Mouse (Mus musculus) cerebellum, postnatal 4 days (tissue): ENCODE data around the gene Zcchc14.

Experiments
- DNase-seq, 2 experiments: peaks; one replicate each; pipeline ENCODE4 v3.0.0; 2022; ENCODE audit warnings: low spot score in 2 of 2, mixed read lengths in 1 of 2

Zcchc14 gene

DNA sequence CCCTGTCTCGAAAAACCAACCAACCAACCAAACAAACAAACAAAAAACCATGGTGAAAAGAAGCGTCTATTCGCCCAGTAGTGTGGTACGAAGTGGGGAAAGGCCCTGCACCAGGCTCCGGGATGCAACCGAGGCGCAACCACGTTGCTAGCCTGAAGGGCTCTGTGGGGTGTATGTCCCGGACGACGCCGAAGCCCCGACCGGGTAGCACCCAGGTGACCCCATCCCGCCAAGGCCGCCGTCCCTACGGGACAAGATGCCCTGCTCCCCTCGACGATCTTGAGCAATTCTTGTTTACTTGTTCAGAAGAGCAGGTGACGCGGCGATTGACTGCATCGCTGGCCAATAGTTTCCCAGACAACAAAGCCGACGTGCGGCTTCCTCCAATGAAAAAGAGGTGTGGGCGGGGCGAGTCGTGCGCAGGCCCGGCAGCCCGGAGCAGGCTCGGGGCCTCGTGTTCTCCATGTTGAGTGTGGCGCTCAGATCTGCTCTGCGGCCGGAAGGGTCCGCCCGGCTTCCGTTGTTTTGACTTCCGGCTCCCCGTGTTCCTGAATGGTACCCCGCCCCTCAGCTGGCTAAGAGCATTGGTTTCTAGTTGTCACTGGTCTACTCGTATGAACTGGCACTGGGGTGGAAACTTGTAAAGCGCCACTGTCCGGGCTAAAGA, 67.4 kb downstream of the Zcchc14 start:
- peak; percentile 98 to 99 for DNase-seq

DNA sequence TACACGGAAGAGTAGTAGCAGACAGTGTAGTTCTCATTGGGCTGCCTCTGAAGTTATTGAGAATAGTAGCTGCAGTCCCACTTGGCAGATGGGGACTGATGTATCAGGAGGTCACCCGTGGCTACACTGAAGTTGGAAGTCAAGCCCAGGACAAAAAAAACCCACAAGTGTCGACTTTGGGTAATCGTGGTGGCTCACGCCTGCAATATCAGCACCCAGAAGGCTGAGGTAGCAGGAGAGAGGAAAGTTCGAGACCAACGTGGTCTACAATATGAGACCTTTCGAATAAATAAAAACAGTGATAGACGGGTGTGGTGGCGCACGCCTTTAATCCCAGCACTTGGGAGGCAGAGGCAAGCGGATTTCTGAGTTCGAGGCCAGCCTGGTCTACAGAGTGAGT, 68.0 kb downstream of the Zcchc14 start:
- no peak for DNase-seq

GRCm38 (mm10) chr8:121583653-121584052, 69.0 kb downstream of the Zcchc14 start:
- no peak for DNase-seq

DNA sequence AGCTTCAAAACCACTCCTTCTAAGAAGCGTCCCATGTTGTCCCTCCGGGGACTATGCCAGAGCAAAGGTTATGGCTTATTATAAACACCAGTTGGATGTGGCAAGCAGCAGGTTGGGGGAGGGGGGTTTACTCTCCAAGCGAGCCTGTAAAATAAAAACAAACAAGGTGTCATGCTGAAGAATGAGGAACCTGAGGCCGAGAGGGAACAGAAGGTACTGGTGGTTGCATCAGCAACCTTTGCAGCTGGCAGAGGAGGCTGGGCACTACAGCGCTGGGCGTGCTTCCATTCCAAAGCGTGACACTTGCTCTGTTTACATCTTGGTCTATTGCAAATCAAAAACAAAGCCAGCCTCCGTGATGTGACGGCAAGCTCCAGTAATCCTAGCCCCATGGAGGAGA, 72.2 kb downstream of the Zcchc14 start:
- no peak for DNase-seq

GRCm38 (mm10) chr8:121578676-121579451, 73.8 kb downstream of the Zcchc14 start, which contains the start of gene Fbxo31:
Fbxo31 (minus strand) TSS chr8:121578806.
- DNase-seq = peak; percentile 76 to 90

DNA sequence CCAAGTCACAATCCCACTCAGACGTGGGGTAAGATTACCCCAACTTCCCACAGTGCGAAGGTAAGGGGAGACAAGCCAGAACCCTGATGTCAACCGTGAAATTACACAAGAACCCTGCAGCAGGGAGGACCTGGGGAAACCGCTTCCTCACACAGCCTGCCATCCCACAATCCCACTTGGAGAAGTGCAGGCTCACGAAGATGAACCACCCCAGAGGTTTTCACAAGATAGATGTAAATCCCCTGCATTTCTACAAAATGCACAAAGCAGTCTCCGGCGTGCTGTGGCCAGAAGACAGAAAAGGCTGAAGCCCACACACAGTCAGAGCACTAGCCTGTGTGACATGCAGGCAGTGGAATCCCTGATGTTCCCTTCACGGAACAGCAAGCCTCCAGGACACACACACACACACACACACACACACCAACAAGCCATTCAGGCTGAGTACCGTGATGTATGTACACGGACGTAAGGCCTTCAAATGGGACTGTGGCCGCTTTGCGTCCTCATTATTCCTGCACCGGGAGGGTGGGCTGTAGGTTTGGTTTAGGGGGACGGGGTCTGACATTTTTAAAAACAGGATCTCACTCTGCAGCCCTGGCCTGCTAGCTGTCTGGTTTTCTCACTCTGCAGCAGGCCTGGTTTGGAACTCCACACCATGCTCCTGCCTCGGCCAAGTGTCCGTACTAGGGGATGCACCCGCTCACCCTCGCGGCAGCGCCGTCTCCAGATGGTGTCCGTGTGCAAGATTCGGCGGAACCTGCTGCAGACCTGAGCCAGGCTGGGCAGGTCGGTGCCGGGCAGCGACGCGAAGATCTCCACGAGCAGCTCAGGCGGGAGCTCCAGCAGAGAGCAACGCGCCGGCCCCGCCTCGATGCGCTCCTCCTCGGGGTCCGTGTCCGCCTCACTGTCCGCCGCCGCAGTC, 74.7 kb downstream of the Zcchc14 start:
- DNase-seq = no peak

- DNase-seq = no peak
Measured at GRCm38 (mm10) chr8:121575661-121576060, 77.0 kb downstream of the Zcchc14 start.

- no peak for DNase-seq
Measured at GRCm38 (mm10) chr8:121573275-121573674, 79.4 kb downstream of the Zcchc14 start.

- DNase-seq = no peak
Measured at GRCm38 (mm10) chr8:121572121-121572520, 80.6 kb downstream of the Zcchc14 start.

GRCm38 (mm10) chr8:121570801-121571200, 81.9 kb downstream of the Zcchc14 start:
- DNase-seq = no peak

DNA sequence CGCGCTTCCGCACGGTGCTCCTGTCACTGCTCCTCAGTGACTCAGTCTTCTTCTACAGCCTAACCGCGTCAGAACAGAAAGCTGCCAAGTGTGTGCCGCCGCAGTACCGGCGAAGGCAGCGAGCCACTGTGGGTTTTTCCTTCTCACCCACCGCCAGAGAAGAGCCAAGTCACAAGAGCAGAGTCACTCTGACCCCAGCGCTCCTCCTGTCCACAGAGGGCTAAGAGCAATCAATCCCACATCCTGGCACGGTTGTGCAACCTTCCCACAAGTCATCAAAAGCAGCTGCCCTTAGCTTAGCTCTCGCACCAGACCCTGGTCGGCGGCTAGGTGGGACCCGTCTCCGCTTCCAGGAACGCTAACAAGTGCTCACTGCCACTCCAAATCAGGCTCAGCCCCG, 82.4 kb downstream of the Zcchc14 start:
- DNase-seq = no peak

GRCm38 (mm10) chr8:121568321-121568720, 84.4 kb downstream of the Zcchc14 start:
- DNase-seq = no peak

GRCm38 (mm10) chr8:121563701-121564100, 89.0 kb downstream of the Zcchc14 start:
- DNase-seq = no peak

- DNase-seq = no peak
Measured at GRCm38 (mm10) chr8:121562941-121563351, 89.8 kb downstream of the Zcchc14 start.

GRCm38 (mm10) chr8:121561636-121562345, 90.9 kb downstream of the Zcchc14 start:
- DNase-seq = no peak

- DNase-seq = no peak
Measured at GRCm38 (mm10) chr8:121560432-121561100, 92.1 kb downstream of the Zcchc14 start.

DNA sequence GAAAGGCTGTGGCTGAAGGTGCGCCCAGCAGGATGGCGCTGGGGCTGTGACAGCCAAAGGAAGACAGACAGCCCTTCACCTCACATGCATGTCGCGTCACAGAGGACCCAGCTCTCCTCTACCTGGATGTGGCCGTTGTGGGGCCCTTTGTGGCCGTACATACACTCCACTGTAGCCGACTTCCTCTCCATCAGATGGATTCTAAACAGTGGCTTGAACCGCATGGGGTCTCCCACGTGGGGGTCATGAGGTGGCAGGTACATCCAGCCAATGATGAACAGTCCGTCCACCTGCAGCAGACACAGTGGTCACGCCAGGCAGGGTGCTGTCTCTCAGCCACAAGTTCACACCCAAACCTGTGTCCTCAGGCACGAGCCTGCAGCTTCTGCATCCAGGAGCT, 92.9 kb downstream of the Zcchc14 start:
- DNase-seq = no peak

DNA sequence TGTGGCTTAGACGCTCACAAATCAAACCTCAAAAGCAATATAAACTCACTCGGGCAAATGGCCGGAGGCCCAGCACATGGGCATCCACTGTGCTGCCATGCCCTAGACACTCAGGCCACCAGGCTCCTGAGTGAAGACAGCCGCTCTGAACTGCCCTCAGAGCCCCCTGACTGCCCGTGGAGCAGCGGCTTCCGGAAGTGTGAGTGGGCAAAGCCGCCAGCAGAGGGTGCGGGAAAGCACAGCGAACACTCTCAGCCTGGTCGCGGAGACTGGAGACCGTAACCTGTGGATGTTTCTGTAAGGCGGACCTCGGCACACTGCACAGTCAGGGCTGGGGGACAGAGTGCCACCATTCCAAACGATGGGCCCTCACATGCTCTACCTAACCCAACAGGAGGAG, 94.2 kb downstream of the Zcchc14 start:
- no peak for DNase-seq

DNA sequence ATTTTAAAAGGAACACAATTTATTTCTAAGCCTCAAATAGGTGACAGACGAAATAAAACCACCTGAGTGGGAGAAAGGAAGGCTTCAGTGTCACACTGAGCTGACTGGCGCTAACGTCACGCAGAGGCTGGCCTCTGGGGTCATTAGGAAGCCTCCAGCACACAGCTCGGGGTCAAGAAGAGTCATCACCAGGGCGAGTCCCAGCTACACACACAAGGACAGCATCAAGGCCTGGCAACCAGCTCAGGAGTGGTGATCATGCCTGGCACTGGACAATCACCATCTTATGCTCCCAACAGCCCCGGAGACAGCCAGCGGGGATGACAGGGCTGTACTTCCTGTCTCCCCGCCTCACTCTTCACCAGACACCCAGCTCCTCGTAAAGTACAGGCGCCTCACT, 95.0 kb downstream of the Zcchc14 start:
- no peak for DNase-seq

DNA sequence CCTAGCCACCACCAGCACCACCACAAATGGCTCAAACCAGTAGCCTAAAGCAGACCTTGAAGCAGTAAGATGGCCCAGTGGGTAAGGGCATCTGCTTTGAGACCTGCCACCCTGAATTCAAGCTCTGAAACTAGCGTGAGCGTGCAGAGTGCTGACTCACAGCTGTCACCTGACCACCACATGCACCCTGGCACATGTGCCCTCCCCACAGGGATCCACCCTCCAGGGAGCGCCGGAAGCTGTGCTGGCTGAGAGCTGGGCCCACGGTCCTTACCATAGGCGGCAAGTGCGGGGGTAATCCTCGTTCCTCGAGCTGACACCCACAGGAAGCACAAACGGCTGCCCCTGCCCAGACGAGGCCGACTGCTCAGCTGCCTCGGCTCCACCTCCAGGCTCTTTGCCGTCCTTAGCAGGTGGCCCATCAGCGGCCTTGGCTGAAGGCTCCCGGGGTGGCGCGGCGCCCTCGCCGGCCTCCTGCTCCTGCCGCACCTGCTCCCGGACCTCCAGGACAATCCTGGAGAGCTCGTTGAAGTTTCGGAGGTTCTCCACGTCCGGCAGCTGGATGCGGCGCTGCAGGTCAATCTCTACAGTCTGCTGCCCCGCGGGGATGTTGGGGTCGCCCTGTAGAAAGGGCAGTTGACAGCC, 98.7 kb downstream of the Zcchc14 start:
- no peak for DNase-seq
